Mouse (Mus musculus) heart, postnatal 0 days (tissue): Measurements from ENCODE around the gene Usp27x. TPM values are rescaled to one million over a fixed set of nuclear protein-coding genes. Genes with fewer than 3 reads are reported as not detected.

Experiments
- ATAC-seq: fragments of 200-750 bp; cut with Nextera tagmentation; 2 replicates; pipeline ENCODE4 v1.8.0; 2017; ENCODE audit warnings: low read depth, moderate number of reproducible peaks, moderate library complexity; ENCODE audit not compliant: insufficient read depth
- DNase-seq: peaks from one replicate; pipeline ENCODE4 v3.0.0-alpha.2; 2016; ENCODE audit warnings: low spot score
- H3K27ac ChIP-seq: fragments of 300-500 bp; sonication (generic); 2 replicates; pipeline ENCODE4 v1.5.1; 2014; ENCODE audit warnings: low read depth, mild to moderate bottlenecking
- H3K27me3 ChIP-seq: fragments of 300-500 bp; sonication (generic); 2 replicates; pipeline ENCODE4 v1.6.1; 2014; ENCODE audit warnings: low read length, mixed read lengths; ENCODE audit not compliant: control insufficient read depth, insufficient read depth
- H3K36me3 ChIP-seq: fragments of 300-500 bp; sonication (generic); replicated peaks from 2 replicates; pipeline ENCODE4 v1.6.1; 2014; ENCODE audit warnings: low read length, mixed read lengths; ENCODE audit not compliant: control insufficient read depth, insufficient read depth
- H3K4me1 ChIP-seq: fragments of 300-500 bp; sonication (generic); 2 replicates; pipeline ENCODE4 v1.6.1; 2014; ENCODE audit warnings: antibody characterized with exemption; ENCODE audit not compliant: control insufficient read depth, insufficient read depth
- H3K4me2 ChIP-seq: fragments of 300-500 bp; sonication (generic); 2 replicates; pipeline ENCODE4 v1.6.1; 2014; ENCODE audit warnings: low read depth, mild to moderate bottlenecking, low read length, moderate library complexity
- H3K4me3 ChIP-seq: fragments of 300-500 bp; sonication (generic); 2 replicates; pipeline ENCODE4 v1.5.1; 2014; ENCODE audit warnings: low read depth, low read length
- H3K9ac ChIP-seq: fragments of 300-500 bp; sonication (generic); replicated peaks from 2 replicates; pipeline ENCODE4 v1.6.1; 2014; ENCODE audit warnings: low read depth, low read length, mixed read lengths
- H3K9me3 ChIP-seq: fragments of 300-500 bp; sonication (generic); replicated peaks from 2 replicates; pipeline ENCODE4 v1.6.1; 2016; ENCODE audit warnings: low read length; ENCODE audit not compliant: control insufficient read depth
- CTCF ChIP-seq: IDR thresholded peaks from 2 replicates; pipeline ENCODE4 v1.5.1; 2016; ENCODE audit warnings: antibody characterized with exemption, control low read depth, low read depth
- EP300 ChIP-seq: IDR thresholded peaks from 2 replicates; pipeline ENCODE4 v1.6.1; 2016; ENCODE audit warnings: antibody characterized with exemption, low read depth
- WGBS: fragments of 180-500 bp; shearing (Covaris S2); extraction: QIAGEN DNeasy Blood & Tissue Kit; methylation state at CpG from one replicate; pipeline ENCODE4 v1.1.7; 2014; 5-methylcytosine and 5-hydroxymethylcytosine counted together
- polyA plus RNA-seq: library from polyadenylated mRNA; unstranded; fragments of >200 nt; fragmentation: Nextera tagmentation; extraction: Ambion mirVana; gene quantifications from 2 replicates; pipeline ENCODE4 v1.2.1, GENCODE M21; 2015
- total RNA-seq: library from RNA; depleted of rRNA; stranded (reverse); fragments of >200 nt; gene quantifications from 2 replicates; pipeline ENCODE4 v1.2.3, GENCODE M21; 2014; ENCODE audit warnings: low replicate concordance

The Usp27x gene
- total and polyA plus RNA-seq, 2 experiments from 2014 or later, result 0.22 to 1.8 TPM

GRCm38 (mm10) chrX:7415308-7415707 is 39.7 kb upstream of the Usp27x start:
- Histone ChIP-seq H3K27ac (no peak overlapping the region), H3K27me3 (no peaks in the 10 kb centered on the region), H3K4me3 (no peak overlapping the region), H3K36me3 (no peaks in the 10 kb centered on the region), H3K9me3 (no peaks in the 10 kb centered on the region), H3K9ac (no peak overlapping the region), H3K4me1 (no peaks in the 10 kb centered on the region; the same call in 1 of the 2 replicates), H3K4me2 (no peak overlapping the region)
- TF ChIP-seq CTCF (no peak), EP300 (no peak)
- 58% methylated on average over 6 of the region's 6 CpGs for WGBS
- DNase-seq, result no peak
- no peak for ATAC-seq

- Histone ChIP-seq H3K9me3 (no peaks in the 10 kb centered on the region), H3K36me3 (no peaks in the 10 kb centered on the region), H3K4me2 (peak overlapping the region; percentile 36; the same call in 1 of the 2 replicates), H3K4me3 (peak overlapping the region; percentile 18; the same call in 1 of the 2 replicates), H3K9ac (no peak overlapping the region), H3K27me3 (no peaks in the 10 kb centered on the region), H3K27ac (no peak overlapping the region), H3K4me1 (no peaks in the 10 kb centered on the region; the same call in 1 of the 2 replicates)
- ATAC-seq, result no peak
- TF ChIP-seq CTCF (no peak), EP300 (no peak)
- no peak for DNase-seq
- 52% methylated on average over 16 of the region's 16 CpGs for WGBS
Measured at GRCm38 (mm10) chrX:7412239-7413033, 36.8 kb upstream of the Usp27x start.

- TF ChIP-seq EP300, result no peak
- no peak for TF ChIP-seq CTCF
- 33% methylated on average over 4 of the region's 4 CpGs for WGBS
- Histone ChIP-seq H3K4me2 (peak overlapping the region; percentile 90), H3K27me3 (no peaks in the 10 kb centered on the region), H3K4me3 (peak overlapping the region; percentile 70), H3K9ac (peak overlapping the region; percentile 58), H3K9me3 (no peaks in the 10 kb centered on the region), H3K36me3 (no peaks in the 10 kb centered on the region), H3K27ac (peak overlapping the region; percentile 71), H3K4me1 (no peaks in the 10 kb centered on the region)
- DNase-seq, result no peak
- no peak for ATAC-seq
Measured at GRCm38 (mm10) chrX:7376586-7376985, 956 bp upstream of the Usp27x start.

DNA sequence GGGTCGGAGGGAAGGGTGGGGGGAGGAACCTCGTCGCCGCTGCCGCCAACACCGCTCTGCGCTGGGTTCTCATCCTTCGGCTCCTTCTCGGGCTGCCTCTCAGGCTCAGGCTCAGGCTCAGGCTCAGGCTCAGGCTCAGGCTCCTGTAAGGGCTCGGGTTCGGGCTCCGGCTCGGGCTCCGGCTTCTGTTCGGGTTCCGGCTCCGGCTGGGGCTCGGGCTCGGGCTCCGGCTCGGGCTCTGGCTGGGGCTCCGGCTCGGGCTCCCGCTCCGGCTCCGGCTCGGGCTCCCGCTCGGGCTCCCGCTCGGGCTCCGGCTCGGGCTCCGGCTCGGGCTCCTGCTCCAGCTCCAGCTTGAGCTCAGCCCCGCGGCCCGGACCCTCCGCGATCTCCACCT is 311 bp downstream of the Usp27x start:
- Histone ChIP-seq H3K4me1 (no peaks in the 10 kb centered on the region), H3K36me3 (no peaks in the 10 kb centered on the region), H3K4me3 (peak overlapping the region; percentile 70), H3K9me3 (no peaks in the 10 kb centered on the region), H3K27ac (peak overlapping the region; percentile 71), H3K9ac (peak overlapping the region; percentile 58), H3K4me2 (peak overlapping the region; percentile 90), H3K27me3 (no peaks in the 10 kb centered on the region)
- TF ChIP-seq EP300, result no peak
- no peak for TF ChIP-seq CTCF
- 19% methylated on average over 28 of the region's 40 CpGs for WGBS
- no peak for DNase-seq
- peak; percentile 29 for ATAC-seq

DNA sequence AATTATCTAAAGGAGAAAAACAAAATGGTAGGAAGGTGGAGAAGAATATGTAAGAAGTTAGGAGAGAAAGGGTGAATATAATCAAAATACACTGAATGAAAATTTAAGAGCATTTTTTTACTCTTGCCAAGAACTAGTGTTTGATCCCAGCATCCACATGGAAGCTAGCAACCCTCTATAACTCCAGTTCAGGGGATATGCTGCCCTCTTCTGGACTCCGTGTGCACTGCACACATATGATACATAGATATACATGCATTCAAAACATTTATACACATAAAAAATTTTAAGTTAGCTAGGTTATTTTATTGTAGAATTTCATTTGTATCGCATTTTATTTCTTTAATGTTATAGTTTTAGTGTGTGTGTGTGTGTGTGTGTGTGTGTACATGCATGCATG is 50.2 kb downstream of the Usp27x start:
- TF ChIP-seq CTCF (no peak), EP300 (no peak)
- ATAC-seq (no peak), DNase-seq (no peak)
- Histone ChIP-seq H3K27ac (no peak overlapping the region), H3K4me2 (no peak overlapping the region), H3K9ac (no peak overlapping the region), H3K4me1 (no peaks in the 10 kb centered on the region), H3K27me3 (no peaks in the 10 kb centered on the region), H3K9me3 (no peaks in the 10 kb centered on the region), H3K4me3 (no peak overlapping the region), H3K36me3 (no peaks in the 10 kb centered on the region)
- 46% methylated on average over 2 of the region's 2 CpGs for WGBS
